Mouse (Mus musculus): ENCODE data around the gene Nfasc. TPM values are rescaled to one million over a fixed set of nuclear protein-coding genes. Genes with fewer than 3 reads are reported as not detected.

Nfasc gene
- polyA plus RNA-seq, 1 experiment from 2014 or later, result 5.6 TPM

DNA sequence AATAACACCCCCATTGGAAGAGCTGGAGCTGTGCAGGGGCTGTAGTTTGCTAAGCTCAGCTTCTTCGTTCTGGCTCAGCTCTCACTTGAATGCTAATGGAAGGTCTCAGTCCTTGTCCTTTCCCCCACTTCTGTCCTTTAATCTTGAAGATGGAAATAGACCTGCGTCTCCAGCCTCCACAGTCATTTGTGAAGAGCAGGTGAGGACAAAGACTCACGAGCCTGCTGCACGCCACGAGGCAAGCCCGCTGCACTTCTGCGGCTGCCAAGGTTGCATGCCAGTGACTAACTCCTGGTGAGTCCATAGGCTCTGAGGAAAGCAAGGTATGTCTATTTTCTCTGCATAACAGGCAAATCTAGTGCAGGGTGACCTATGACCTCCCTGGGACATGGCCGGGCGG lies 88.4 kb downstream of the Nfasc start:
- Histone ChIP-seq H3K36me3 (ENCODE audit: control insufficient read depth, insufficient read depth, low read length) (no peaks in the 10 kb centered on the region), H3K4me1 (replicated peaks; ENCODE audit: control insufficient read depth, insufficient read depth, low read length) (no peaks in the 10 kb centered on the region), H3K4me3 (ENCODE audit: low read depth, low read length) (no peak overlapping the region), H3K9me3 (ENCODE audit: control insufficient read depth, low read length) (no peaks in the 10 kb centered on the region), H3K27ac (ENCODE audit: low read depth) (no peak overlapping the region), H3K27me3 (replicated peaks; ENCODE audit: control insufficient read depth, insufficient read depth, low read length) (no peaks in the 10 kb centered on the region), H3K4me2 (ENCODE audit: low read length) (no peak overlapping the region), H3K9ac (ENCODE audit: low read length) (no peak overlapping the region)
- DNase-seq (ENCODE audit: low spot score) (no peak), ATAC-seq (replicated peaks; ENCODE audit: low FRiP score, low TSS enrichment, low read depth) (no peak)
- 70% methylated on average over 9 of the region's 9 CpGs for WGBS

DNA sequence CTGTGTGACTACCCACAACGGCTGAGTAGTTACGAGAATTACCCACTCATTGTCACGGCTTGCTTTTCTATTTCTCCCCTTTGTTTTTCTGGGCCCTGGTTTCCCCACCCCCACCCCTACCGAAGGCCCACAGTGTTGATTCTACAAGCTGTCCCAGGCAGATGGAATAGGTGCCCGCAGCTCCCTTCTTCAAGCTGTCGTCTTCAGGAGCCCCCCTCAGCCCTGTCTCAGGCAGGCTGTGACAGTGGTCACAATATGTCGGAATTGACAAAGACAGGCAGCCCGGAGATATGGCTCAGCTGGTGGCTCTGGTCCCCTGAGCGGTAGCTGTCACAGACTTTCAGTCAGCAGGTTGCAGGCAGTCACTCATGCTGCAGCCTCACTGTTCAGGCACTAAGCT lies 90.9 kb downstream of the Nfasc start:
- DNase-seq (ENCODE audit: low spot score) (no peak), ATAC-seq (replicated peaks; ENCODE audit: low FRiP score, low TSS enrichment, low read depth) (no peak)
- Histone ChIP-seq H3K4me1 (replicated peaks; ENCODE audit: control insufficient read depth, insufficient read depth, low read length) (no peaks in the 10 kb centered on the region), H3K36me3 (ENCODE audit: control insufficient read depth, insufficient read depth, low read length) (no peaks in the 10 kb centered on the region), H3K4me3 (ENCODE audit: low read depth, low read length) (no peak overlapping the region), H3K4me2 (ENCODE audit: low read length) (no peak overlapping the region), H3K27ac (ENCODE audit: low read depth) (no peak overlapping the region), H3K9ac (ENCODE audit: low read length) (no peak overlapping the region), H3K9me3 (ENCODE audit: control insufficient read depth, low read length) (no peaks in the 10 kb centered on the region), H3K27me3 (replicated peaks; ENCODE audit: control insufficient read depth, insufficient read depth, low read length) (no peaks in the 10 kb centered on the region)
- 87% methylated on average over 9 of the region's 9 CpGs for WGBS

DNA sequence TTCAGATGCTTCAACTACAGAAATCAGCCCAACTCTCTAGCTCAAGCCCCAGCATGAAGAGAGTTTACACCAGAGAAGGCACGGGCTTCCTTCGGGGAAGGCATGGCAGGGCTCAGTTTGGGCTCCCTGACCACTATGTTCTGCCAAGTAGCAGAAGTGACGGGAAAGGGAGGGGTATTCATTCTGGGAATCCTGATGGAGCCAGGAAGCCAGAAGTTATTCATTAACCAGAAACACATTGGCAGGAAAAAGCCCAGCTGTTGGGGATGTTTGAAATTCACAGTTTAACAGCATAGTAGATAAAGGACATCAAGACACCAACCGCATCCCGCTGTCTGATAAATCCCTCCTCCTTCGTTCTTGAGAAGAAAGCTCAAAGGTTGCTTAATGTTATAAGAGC lies 93.6 kb downstream of the Nfasc start:
- DNase-seq (ENCODE audit: low spot score) (no peak), ATAC-seq (replicated peaks; ENCODE audit: low FRiP score, low TSS enrichment, low read depth) (no peak; the same call in 1 of the 2 replicates)
- Histone ChIP-seq H3K4me3 (ENCODE audit: low read depth, low read length) (no peak overlapping the region), H3K27ac (ENCODE audit: low read depth) (no peak overlapping the region), H3K9ac (ENCODE audit: low read length) (no peak overlapping the region), H3K27me3 (replicated peaks; ENCODE audit: control insufficient read depth, insufficient read depth, low read length) (no peaks in the 10 kb centered on the region), H3K4me1 (replicated peaks; ENCODE audit: control insufficient read depth, insufficient read depth, low read length) (no peaks in the 10 kb centered on the region), H3K36me3 (ENCODE audit: control insufficient read depth, insufficient read depth, low read length) (no peaks in the 10 kb centered on the region), H3K9me3 (ENCODE audit: control insufficient read depth, low read length) (no peaks in the 10 kb centered on the region), H3K4me2 (ENCODE audit: low read length) (no peak overlapping the region)
- 58% methylated on average over 6 of the region's 6 CpGs for WGBS

DNA sequence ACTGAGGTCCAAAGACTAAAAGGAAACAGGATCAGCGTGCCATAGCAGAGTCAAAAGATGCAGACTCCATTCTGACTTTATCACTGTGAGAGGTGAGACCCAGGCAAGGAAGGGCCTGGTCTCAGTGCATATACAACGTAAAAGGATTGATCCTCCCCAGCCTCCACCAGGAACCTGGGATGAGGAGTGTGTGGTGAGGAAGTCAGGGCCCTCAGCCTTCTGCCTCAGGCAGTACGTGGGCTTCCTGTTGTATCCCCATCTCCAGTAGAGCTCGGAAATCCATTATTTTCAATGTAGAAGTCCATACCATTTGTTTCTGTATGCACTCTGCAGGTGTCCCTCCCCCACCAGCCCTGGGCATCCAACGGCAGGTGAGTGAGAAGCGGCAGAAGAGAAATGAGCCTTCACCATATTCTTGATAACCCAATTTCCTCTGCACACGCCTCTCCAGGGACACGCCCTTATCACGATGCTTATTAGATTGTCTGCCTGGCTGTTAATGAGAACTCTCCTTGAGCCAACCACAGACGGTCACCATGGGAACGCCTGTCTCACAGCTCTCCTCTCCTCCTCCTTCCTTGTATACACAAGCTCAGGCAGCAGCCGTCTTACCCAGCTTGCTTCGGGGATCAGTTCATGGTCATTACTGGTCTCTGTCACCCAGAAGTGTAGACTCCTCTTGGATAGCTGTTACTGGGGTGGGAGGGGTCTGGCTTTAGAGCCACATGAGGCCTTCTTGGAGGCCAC lies 100.4 kb downstream of the Nfasc start:
- no peak overlapping the region for H3K9ac ChIP-seq (ENCODE audit: low read length)
- H3K9me3 ChIP-seq (ENCODE audit: control insufficient read depth, low read length), result no peaks in the 10 kb centered on the region
- no peak overlapping the region for H3K4me3 ChIP-seq (ENCODE audit: low read depth, low read length)
- no peaks in the 10 kb centered on the region for H3K36me3 ChIP-seq (ENCODE audit: control insufficient read depth, insufficient read depth, low read length)
- DNase-seq (ENCODE audit: low spot score), result no peak
- 0 out of 2 replicates have a peak, but pooled peaks cover 2% of the 10 kb centered on the region for H3K4me1 ChIP-seq (replicated peaks; ENCODE audit: control insufficient read depth, insufficient read depth, low read length)
- H3K27ac ChIP-seq (ENCODE audit: low read depth), result no peak overlapping the region
- WGBS, result 52% methylated on average over 13 of the region's 13 CpGs
- no peak overlapping the region for H3K4me2 ChIP-seq (ENCODE audit: low read length)
- no peaks in the 10 kb centered on the region; the same call in 1 of the 2 replicates for H3K27me3 ChIP-seq (replicated peaks; ENCODE audit: control insufficient read depth, insufficient read depth, low read length)
- ATAC-seq (replicated peaks; ENCODE audit: low FRiP score, low TSS enrichment, low read depth), result peak; percentile 66

DNA sequence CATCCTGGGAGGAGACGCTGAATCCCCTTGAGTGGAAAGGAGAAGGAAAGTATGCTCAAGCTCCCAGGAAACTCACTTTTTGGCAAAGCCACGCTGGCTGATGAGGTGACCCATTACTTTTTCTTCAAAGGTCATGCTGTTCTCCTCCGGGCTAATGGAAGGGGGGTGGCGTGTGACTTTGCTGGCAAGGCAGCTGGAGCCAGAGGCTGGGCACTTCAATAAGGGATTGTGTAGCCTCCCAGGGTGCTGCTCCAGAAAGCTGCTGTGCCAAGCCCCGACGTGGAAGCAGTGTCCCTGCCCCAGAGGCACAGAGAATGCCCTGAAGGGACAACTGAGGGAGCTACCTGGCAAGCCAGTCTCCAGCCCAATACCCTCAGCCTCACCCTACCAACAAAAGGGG lies 101.3 kb downstream of the Nfasc start:
- Histone ChIP-seq H3K4me1 (replicated peaks; ENCODE audit: control insufficient read depth, insufficient read depth, low read length) (0 out of 2 replicates have a peak, but pooled peaks cover 2% of the 10 kb centered on the region), H3K4me2 (ENCODE audit: low read length) (no peak overlapping the region), H3K4me3 (ENCODE audit: low read depth, low read length) (no peak overlapping the region), H3K27me3 (replicated peaks; ENCODE audit: control insufficient read depth, insufficient read depth, low read length) (no peaks in the 10 kb centered on the region; the same call in 1 of the 2 replicates), H3K27ac (ENCODE audit: low read depth) (no peak overlapping the region), H3K36me3 (ENCODE audit: control insufficient read depth, insufficient read depth, low read length) (no peaks in the 10 kb centered on the region), H3K9me3 (ENCODE audit: control insufficient read depth, low read length) (no peaks in the 10 kb centered on the region), H3K9ac (ENCODE audit: low read length) (no peak overlapping the region)
- WGBS, result 74% methylated on average over 6 of the region's 6 CpGs
- DNase-seq (ENCODE audit: low spot score) (no peak), ATAC-seq (replicated peaks; ENCODE audit: low FRiP score, low TSS enrichment, low read depth) (no peak)

DNA sequence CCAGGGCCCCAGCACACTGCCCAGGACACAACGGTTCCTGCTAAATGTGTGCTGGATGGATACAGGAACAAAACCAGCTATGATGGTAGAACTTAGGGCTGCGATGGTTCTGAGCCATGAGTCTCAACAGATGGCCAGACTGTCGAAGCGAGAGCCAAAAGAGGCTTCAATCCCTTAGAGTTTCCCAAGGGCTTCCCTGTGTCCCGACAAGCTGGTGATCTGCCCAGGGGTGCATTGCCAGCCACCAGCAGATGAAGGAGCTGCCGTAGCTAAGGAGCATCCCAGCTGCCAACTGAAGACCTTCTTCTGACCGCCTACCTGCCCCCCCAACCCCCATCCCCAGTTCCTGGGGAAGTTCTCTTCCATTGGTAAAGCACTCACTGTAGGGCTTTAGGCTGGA lies 104.3 kb downstream of the Nfasc start:
- Histone ChIP-seq H3K27me3 (replicated peaks; ENCODE audit: control insufficient read depth, insufficient read depth, low read length) (no peaks in the 10 kb centered on the region; the same call in 1 of the 2 replicates), H3K4me1 (replicated peaks; ENCODE audit: control insufficient read depth, insufficient read depth, low read length) (0 out of 2 replicates have a peak, but pooled peaks cover 2% of the 10 kb centered on the region), H3K9ac (ENCODE audit: low read length) (no peak overlapping the region), H3K9me3 (ENCODE audit: control insufficient read depth, low read length) (no peaks in the 10 kb centered on the region), H3K4me3 (ENCODE audit: low read depth, low read length) (no peak overlapping the region), H3K27ac (ENCODE audit: low read depth) (no peak overlapping the region), H3K4me2 (ENCODE audit: low read length) (no peak overlapping the region), H3K36me3 (ENCODE audit: control insufficient read depth, insufficient read depth, low read length) (no peaks in the 10 kb centered on the region)
- ATAC-seq (replicated peaks; ENCODE audit: low FRiP score, low TSS enrichment, low read depth) (no peak), DNase-seq (ENCODE audit: low spot score) (no peak)
- 86% methylated on average over 7 of the region's 7 CpGs for WGBS

DNA sequence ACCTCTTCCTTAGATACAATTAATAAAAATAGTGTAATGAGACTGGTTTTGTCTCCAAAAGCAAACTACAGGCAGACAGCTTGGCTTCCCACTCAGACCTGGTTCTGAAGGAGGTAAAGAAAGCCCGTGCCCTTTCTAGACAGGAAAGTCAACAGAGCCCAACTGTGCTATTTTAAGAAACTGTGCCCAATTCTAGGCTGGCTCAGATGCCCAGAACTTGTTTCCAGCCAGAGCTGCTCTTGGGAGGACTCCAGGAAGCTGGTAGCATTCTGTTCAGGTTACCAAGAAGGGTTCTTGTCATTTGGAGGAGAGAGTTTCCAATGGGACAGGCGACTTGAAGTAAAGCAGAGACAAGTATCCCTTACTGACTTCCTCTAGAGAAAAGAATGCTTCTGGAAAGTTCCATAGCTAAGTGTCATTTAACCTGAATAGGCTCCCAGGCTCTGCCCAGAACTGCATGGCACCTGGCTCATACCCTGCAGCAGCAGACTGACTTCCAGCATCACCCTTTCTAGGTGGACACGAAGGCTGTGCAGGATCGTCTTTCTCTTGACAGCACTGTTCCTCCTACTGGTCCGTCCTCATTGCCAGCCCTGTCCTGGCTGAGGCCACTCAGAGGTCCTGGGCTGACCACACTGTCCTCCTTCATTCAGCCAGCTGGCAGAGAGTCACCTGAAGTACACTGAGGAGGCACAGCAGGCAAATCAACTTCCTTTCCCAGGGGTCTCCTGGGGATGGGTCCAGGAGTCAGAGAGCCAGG lies 111.8 kb downstream of the Nfasc start:
- whole genome bisulfite sequencing, result 71% methylated on average over 5 of the region's 5 CpGs
- H3K36me3 ChIP-seq (ENCODE audit: control insufficient read depth, insufficient read depth, low read length), result no peaks in the 10 kb centered on the region
- no peak for DNase-seq (ENCODE audit: low spot score)
- H3K4me1 ChIP-seq (replicated peaks; ENCODE audit: control insufficient read depth, insufficient read depth, low read length), result no peaks in the 10 kb centered on the region
- no peak overlapping the region for H3K4me2 ChIP-seq (ENCODE audit: low read length)
- ATAC-seq (replicated peaks; ENCODE audit: low FRiP score, low TSS enrichment, low read depth), result no peak
- no peaks in the 10 kb centered on the region for H3K27me3 ChIP-seq (replicated peaks; ENCODE audit: control insufficient read depth, insufficient read depth, low read length)
- no peak overlapping the region for H3K9ac ChIP-seq (ENCODE audit: low read length)
- H3K4me3 ChIP-seq (ENCODE audit: low read depth, low read length), result no peak overlapping the region
- H3K27ac ChIP-seq (ENCODE audit: low read depth), result no peak overlapping the region
- H3K9me3 ChIP-seq (ENCODE audit: control insufficient read depth, low read length), result no peaks in the 10 kb centered on the region

DNA sequence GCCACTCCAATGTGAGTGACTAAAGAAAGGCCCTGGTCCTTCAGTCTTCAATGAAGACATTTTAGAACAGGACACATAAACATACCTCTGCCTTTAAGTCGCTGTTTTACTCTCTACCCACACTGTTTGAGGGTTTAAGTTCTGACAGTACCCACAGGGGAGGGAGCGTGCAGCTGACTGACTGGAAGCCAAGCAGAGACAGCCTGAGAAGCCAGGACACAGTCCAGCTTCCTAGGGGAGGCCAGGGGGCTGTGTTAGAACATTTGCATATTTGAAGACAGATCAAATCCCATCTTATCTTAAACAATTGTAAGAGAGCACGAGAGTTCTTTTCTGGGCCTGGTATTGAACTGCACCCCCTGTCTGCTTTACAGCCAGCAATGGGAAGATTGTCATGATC lies 113.0 kb downstream of the Nfasc start:
- DNase-seq (ENCODE audit: low spot score) (no peak), ATAC-seq (replicated peaks; ENCODE audit: low FRiP score, low TSS enrichment, low read depth) (no peak)
- H3K9ac ChIP-seq (ENCODE audit: low read length), result no peak overlapping the region
- H3K27ac ChIP-seq (ENCODE audit: low read depth), result no peak overlapping the region
- no peaks in the 10 kb centered on the region for H3K9me3 ChIP-seq (ENCODE audit: control insufficient read depth, low read length)
- no peak overlapping the region for H3K4me3 ChIP-seq (ENCODE audit: low read depth, low read length)
- H3K27me3 ChIP-seq (replicated peaks; ENCODE audit: control insufficient read depth, insufficient read depth, low read length), result no peaks in the 10 kb centered on the region
- no peaks in the 10 kb centered on the region for H3K36me3 ChIP-seq (ENCODE audit: control insufficient read depth, insufficient read depth, low read length)
- WGBS, result 59% methylated on average over 3 of the region's 3 CpGs
- no peak overlapping the region for H3K4me2 ChIP-seq (ENCODE audit: low read length)
- H3K4me1 ChIP-seq (replicated peaks; ENCODE audit: control insufficient read depth, insufficient read depth, low read length), result no peaks in the 10 kb centered on the region
